Mouse (Mus musculus) ovary, postnatal 10 days (tissue): Measurements from ENCODE around the gene Braf.

Experiments used
- DNase-seq: peaks from one replicate; pipeline ENCODE4 v3.0.0; 2022; ENCODE audit warnings: low spot score

The Braf gene

DNA sequence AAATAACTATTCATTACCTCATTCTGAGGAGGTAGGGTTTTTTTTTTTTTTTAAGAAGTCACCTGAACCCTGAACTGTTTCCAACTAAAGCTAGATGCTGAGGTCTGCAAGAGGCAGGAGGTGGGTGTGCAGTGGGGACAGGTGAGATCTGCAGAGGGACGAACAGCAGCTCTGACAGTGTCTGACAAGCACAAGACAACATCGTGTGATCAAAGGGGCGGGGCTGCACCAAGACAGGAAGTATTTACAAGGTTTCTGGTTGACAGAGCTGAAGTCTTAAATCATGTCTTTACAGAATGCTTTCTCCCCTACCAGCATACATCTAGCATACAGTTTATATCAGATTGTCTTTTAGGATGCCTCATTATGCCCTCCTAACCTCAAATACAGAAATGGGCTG lies 118.4 kb downstream of the Braf start:
- no peak for DNase-seq

DNA sequence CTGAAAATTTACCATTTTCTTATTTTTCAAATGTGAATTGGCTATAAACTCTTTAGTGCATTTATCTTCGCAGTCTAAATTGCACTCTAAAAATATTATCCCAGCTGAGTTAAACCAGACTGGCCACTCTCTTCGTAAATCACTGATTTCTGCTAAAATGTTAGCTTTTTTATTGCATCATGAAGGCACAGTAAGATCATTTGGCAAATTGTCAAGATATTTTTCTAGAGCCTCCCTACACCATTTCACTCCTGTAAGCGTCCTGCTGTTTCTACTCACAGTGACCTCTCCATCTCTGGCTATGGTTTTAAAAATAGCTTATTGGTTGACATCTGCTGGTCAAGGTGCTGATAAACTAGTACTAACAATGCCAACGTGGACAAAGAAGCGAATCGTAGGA lies 119.2 kb downstream of the Braf start:
- no peak for DNase-seq

DNA sequence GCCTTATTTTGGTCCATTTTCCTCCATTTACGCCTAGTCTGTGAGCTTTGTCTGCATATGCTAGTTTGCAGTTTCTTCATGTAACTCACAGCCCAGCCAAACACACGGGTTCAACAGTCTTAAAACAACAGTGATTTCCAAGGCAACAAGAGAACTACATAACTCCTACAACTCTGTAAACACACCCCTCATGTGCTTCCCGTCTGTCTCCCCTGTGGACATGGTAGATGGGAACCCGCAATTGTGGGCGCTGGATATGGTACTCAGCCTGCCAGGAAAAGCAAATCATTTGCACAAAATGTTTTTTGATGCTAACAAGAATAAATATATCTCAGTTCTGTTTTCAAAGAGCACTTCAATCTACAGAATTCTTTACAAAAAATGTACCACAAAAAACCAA lies 120.7 kb downstream of the Braf start:
- DNase-seq = no peak

DNA sequence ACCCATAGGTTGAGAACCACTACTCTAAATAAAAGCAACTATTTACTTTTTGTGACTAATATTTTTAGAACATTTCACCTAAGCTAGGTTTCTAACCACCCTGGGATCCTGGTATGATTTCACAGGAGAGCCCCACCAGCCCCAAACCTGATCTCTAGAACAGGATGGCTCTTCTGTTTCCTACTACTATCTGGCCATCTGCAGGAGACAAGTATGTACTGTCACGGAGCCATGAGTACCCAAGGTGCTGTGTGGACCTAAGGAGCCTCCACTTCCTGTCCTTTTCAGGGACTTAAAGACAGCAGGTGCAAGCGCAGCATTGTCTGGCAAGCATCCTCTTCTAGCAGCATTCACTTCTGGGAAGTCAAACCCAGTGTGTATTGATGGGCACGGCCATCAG lies 123.4 kb downstream of the Braf start:
- DNase-seq = no peak

DNA sequence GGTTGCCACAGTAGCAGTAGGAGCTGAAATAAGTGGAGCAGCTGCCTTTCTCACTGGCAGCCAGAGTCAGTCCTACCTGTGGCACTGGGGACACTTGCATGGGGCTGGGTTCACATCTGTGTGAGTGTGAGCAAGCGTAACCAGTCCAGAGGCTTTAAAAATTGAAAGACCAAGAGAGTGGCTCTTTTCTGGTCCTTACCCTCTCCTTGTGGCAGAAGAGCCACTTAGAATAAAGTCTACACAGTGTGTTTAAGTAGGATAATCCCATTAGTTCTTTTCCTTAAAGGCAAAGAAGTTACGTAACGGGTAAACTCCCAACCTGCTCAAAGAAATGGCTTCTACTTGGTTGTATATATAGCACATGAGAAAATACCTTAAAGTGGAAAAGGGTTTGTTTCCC lies 124.4 kb downstream of the Braf start:
- DNase-seq = no peak

DNA sequence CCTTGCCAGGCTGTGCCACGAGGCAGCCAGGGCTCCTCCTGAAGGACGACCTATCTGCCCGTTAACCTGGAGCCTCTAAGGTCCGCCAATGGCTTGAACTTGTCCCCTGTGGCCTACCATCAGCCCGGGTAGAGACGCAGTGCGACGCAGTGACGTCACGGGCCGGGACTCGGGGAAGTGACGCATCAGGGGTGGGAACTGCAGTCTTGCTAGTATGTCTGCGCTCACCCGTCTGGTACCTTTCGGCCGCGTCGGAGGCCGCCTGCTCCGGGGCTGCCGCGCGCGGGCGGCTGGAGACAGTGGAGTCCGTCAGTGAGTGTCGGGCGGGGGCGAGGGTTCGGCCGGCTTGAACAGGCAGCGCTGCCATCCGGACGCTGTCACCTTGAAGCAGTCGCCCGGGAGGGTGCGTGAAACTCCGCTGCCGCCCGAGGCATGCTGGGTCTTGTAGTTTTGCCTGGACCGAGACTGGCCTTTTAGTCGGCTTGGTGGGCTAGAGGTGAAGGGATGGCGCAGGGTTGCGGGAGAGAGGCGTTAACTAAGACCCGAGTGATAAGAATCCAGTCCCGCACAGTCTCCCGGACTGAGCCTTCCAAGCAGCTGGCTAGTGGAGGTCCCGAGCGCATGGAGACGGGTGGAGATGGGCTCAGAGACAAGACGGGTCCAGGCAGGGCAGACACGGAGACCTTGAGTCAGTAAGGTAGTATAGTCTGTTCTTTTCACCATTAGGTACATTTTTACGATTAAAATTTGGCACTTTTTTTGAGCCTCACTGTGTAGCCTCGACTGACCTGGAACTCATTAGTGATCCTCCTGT lies 132.7 kb downstream of the Braf start, which contains the start of gene Ndufb2:
TSS of gene Ndufb2 (plus strand) at position 174 of the 814 bp plus-strand sequence.
- DNase-seq = peak; percentile 94

DNA sequence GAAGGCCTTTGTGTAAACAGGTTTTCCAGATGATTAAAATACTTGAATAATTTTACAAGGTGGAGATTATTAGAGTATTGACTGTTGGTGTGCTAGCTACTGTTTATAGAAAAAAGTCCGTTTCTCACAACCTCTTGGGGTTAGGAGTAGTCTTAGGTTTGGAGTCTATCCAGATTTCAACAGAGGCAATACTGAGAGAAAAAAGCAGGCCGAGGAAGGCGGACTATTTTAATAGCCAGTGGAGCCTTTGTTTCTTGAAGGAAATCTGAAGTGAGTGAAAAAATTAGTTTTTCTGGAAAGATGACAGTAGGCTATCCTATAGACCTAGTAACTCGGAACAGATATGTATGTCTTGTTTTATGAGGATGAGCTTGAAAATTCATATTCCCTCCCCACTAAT lies 133.8 kb downstream of the Braf start:
- no peak for DNase-seq

DNA sequence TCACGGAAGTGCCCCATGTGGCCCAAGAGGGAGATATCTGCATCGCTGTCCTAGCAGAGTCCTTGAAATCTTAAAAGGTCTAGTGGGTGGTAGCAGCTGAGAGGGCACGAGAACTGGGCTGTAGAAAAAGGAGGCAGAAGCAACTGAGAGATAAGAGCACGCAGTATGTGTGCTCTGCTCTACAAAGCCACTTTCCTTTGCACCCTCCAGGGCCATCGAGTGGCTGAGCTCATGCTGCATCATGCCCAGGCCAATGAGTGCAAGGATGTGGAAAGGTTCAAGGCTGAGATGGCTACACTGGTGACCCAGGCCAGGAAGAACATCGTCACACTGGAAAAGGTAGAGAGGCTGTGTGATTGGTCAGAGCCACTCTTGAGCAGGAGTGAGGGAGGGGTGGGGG lies 139.7 kb downstream of the Braf start, which contains the start of gene Gm42420:
TSS of gene Gm42420 (plus strand) at position 237 of the 400 bp plus-strand sequence.
- no peak for DNase-seq

DNA sequence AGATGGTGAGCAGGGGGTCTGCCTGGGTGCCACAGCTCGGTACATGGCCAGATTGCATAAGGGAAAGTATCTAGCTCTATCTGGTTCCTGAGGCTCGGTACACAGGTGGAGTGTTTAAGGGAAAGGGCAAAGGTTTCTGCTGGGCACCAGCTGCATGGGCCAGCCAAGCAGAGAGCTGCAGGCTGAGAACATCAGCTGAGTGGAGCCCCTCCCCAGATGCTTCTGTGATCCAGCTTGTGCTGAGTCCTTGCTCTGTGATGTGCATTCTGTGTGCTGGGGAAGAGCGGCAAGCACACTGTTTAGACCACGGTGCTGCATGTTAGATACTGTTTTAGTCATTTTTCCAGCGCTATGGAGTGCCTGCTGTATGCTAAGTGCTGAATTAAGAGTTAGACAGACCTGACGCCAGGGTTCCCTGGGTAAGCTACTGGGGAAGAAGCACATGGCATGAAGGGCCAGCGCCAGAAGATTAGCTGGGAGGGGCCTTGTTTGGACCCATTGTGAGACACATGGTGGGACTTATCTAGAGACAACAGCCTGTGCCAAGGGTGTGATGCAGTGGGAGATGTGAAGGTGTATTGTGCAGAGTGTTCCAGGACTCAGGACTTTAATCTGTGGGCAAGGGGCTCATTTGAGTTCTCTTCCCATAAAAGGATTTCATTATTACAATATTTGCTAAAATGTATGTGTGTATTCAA lies 144.0 kb downstream of the Braf start:
- no peak for DNase-seq

DNA sequence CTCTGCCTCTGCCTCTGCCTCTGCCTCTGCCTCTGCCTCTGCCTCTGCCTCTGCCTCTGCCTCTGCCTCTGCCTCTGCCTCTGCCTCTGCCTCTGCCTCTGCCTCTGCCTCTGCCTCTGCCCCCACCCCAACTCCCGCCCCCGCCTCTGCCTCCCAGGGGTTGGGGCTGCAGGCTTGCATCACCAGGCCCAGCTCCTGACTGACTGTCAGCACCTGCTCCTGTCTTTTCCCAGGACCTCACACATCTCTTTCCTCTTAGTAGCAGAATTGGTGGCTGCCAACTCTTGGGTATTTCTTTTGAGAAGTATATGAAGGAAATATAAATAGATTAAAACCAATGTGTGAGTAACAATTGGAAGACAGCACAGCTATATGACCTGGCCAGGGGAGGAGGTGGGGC lies 144.7 kb downstream of the Braf start:
- DNase-seq = no peak

DNA sequence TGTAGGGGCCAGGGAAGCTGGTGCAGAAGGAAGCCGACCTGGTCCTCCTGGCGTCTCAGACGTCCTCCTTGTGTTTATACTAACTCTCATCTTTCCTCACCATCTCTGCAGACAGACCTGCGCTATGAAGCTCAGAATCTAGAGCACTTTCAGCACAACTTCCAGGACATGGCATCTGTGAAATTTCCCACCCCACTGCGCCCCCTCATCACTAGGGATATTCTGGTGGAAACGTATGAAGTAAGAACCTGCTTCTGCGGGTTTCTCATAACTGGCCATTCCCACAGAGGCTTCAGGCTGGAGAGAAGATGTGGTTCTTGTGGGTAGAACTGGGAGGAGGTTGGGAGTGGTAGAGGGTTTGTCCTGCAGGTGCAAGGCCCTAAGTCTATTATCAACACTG lies 145.7 kb downstream of the Braf start:
- DNase-seq = no peak

DNA sequence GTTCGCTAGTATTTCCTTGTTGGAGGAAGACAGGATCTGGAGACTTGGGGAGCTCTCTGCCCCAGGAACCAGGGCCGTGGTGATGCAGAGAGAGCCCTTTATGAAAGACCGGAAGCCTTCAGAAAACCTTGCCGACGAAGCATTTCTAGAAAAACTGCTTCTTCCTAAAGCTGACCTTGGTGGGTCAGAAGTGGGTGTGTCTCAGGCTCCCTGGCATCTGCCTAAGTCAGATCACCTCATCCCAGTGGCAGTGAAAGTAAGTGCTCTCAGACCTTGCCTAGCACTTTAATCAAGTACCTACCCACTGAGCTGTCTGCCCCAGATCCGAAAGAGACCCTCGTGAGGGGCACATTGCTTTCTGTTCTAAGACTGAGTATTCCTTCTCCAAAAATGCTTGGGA lies 150.3 kb downstream of the Braf start:
- DNase-seq = no peak

DNA sequence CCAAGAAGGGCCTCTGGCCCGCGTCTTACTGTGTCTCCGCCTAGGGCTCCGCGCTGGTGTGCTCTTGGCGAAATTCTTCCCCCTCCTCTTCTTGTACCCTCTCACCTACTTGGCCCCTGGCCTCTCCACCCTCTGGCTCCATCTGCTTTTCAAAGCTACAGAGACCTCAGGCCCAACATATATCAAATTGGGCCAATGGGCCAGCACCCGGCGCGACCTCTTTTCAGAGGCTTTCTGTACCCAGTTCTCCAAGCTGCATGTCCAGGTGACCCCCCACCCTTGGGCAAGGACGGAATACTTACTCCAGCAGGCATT lies 150.8 kb downstream of the Braf start:
- DNase-seq = no peak

DNA sequence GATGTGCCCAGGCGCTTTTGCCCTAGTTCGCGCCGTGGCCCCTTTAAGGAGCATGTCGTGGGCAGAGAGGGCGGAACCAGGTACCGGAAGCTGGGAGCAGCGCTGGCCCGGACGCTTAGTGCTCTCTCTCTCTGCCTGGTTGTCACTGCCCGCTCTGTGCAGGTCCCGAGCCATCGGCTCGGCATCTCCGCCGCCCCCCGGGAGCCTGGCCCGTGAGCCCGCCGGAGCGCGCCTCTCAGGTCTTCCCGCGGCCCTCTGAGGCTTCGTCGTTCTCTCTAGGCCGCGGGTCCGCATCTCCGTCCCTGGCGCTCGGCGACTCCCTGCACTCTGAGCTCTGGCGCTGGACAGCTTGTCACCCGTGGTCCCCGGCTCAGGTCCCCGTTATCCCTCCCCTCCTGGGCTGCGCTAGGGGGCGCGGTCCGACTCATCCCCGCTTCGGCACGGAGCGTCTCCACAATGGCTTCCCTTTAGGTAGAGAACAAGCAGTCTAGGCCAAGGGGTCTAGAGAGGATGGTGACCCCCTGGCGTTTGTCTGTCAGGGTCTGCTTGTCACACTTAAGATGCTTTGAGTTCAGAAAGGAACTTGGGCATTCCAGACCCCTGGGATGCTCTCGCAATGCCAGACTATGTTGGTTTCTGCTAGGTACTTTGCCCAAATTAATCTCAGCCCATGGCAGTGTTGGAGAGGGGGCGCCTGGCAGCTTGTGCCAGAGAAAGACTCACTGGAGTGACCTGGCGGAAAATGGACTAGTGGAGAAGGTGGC lies 151.3 kb downstream of the Braf start, which contains the start of gene Adck2:
TSS of gene Adck2 (plus strand) at position 83 of the 764 bp plus-strand sequence.
- peak; percentile 29 for DNase-seq

DNA sequence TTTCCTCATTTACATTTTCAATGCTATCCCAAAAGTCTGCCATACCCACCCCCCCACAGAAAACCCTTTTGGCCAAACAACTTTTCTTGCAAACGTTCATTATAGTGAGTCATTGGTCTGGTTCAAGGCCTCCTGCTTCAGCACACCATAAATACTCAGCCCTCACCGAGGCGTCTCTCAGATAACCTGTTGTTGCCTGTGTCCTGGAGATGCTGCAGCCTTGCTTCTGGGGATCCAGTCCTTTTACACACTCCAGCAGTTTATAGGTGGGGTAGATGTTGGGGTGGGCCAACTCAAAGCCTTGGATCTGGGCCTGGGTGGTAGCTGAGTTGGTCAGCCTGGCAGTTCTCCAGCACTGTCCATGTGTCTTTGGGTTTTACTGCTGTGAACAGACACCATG lies 154.8 kb downstream of the Braf start:
- DNase-seq = no peak

DNA sequence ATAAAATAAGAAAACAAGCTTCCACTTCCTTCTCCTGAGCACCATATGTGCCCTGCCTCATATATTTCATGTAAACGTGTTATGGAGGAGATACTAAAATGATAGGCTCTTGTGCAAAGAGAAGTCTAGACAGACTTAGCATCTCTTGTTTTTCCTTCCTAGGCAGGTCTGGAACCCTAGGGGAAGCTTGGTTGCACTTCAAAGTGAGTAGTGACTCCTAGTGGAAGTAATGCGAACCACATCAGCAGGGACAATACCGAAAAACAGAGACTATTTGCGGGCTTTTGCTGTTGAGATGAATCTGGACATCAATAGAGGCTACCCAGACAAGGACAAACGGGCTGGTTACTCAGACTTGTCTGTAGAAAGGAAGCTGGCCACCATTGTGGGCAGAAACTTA lies 157.7 kb downstream of the Braf start:
- no peak for DNase-seq

DNA sequence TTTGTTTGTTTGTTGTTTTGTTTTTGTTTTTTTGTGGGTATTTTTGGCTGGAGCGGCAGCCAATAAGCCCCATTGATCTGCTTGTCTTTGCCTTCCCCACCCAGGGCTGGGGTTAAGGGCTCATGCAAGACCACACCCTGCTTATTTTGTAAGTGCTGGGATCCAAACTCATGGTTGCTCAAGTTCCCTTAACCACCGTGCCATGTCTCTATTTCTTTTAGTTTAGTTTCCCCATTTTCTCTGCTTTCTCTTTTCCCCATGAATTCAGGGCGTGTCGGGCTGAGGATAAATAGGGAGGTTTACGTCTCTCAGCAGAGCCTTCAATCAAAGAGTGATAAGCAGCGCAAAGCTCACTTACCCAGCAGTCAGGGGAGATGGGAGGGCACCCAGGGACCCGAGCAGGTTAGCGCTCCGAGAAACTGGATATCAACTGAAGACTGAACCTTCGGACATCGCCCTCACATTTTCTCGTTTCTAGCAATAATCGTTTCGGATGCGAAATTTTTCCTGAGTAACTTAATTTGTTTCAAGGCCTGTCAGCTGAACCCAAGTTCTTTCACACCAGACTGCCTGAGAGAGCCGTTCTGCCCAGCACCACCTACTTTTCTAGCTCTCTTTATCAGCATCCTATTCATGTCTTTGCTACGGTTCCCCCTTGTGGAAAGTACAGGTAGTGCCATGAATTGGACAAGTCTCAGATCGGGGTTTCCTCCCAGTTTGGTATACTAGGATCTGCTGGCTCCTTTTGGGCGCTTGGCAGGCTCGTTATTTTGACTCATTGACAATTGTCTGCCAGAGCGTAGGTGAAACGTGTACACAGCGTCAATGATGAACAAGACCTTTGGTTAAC lies 162.9 kb downstream of the Braf start:
- peak; percentile 50 for DNase-seq

DNA sequence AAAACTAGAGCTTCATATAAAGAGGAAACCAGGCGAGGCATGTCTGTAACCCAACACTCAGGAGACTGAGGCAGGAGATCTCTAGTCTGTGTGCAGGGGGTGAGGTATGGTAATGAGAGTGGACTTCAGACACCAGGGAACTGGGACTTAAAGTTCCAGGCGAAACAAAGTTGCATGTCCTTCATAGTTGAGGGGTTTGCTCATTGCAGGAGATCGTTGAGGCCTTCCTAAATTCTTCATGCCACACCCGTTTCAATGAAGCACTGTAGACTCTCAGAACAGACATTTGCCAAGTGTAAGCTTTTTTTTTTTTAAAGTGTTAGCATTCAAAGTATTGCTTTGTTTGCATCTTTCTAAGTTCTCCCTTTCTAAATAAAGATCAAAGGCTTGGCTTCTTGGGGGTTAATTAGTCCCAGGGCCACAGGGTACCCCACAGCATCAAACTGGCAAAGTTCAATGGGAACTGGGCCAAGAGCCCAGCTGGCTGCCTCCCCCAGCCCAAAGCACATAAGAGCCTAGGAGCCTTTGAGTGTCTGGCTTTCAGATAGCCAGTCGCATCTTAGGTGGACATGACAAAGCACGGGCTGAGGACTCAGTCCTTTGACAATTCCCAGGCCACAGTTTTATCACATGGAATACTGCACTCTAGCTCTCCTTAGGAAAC lies 165.9 kb downstream of the Braf start:
- no peak for DNase-seq

DNA sequence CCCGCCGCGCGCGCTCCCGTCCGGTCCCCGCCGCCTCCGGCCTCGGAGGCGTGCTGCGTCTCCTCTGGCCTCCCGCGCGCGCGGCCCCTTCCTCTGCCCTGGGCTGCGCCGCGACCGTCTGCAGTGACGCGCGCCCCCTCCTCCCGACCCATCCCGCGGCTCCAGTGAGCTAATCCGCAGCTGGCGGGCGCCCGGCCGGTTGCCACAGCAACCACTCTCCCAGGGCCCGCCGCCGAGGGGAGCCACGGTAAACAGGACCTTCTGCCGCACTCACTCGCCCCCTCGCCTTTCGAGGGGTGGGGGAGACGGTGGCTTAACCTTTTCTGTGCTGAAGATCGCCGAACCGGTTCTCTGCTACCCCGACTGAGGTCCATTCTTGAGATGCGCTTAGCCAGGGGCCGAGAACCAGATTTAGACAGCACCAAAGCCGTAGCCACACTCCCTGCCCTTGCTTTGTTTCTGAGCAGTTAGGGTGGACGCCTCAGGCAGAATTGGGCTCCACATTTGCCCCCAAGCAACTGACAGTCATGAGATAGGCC lies 167.5 kb downstream of the Braf start, which contains the start of gene Dennd2a:
TSS of gene Dennd2a (minus strand) at position 145 of the 539 bp plus-strand sequence.
- DNase-seq = peak; percentile 78

DNA sequence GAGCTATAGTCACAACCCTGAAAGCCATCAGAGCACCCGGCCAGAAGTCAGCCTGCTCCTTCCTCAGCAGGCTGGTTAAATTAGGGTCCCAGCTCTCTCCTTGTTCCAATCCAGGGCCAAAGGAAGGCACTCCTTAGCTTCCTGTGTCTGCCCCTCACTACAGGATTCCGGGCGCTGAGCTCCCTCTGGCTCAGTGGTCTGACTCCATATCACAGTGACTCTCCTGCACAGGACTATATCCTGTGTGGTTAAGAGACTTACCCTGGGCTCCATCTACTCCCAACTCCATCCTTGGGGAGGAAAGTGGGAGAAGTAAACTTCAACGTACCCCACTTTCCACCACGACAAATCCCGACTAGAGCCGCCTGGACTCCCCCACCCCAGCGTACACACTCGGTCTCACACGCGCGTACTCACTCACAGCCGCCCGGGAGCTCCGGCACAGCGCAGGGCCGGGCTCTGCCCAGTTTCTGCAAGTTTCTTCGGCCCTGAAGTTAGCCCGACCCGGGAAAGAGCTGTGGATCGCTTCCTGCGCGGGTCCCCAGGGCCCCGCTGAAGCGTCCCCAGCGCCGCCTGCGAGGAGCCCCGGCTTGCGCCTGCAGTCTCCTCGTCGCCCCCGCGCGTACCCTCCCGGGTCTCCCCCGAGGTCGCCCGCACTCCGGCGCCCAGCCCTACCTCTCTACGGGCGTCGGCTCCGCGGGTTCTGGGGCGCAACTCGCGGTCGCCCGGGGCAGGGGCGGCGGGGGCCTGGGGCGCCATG lies 168.2 kb downstream of the Braf start:
- DNase-seq = peak; percentile 41
